Mouse (Mus musculus) MEL (cell line): ENCODE measurements around the gene Kdm6b. TPM values are rescaled to one million over a fixed set of nuclear protein-coding genes. Genes with fewer than 3 reads are reported as not detected.

ENCODE experiments used
- DNase-seq: peaks from one replicate; pipeline ENCODE4 v3.0.0; 2011; ENCODE audit warnings: low read depth, low spot score
- H3K27ac ChIP-seq: 2 replicates; pipeline ENCODE4 v1.5.1; 2012; ENCODE audit warnings: low read depth, mild to moderate bottlenecking, control low read depth, low read length, moderate library complexity; ENCODE audit not compliant: control insufficient read depth
- H3K27me3 ChIP-seq, 2 experiments: fragments of 150-350 bp in 1 of 2; sonication (generic) in 1 of 2; 2 replicates each; pipeline ENCODE4 v1.6.1; 2012; ENCODE audit warnings: low read length in 2 of 2, mild to moderate bottlenecking in 2 of 2, improper control_type of control experiment in 1 of 2, moderate library complexity in 1 of 2; ENCODE audit not compliant: insufficient read depth in 2 of 2, control insufficient read depth in 1 of 2
- H3K36me3 ChIP-seq, 2 experiments: 2 replicates each; pipeline ENCODE4 v1.6.1; 2012 to 2014; ENCODE audit warnings: low read length in 2 of 2, improper control_type of control experiment in 1 of 2, inconsistent platforms in 1 of 2, mild to moderate bottlenecking in 1 of 2; ENCODE audit not compliant: insufficient read depth in 2 of 2, control insufficient read depth in 1 of 2
- H3K4me1 ChIP-seq, 2 experiments: fragments of 150-350 bp in 1 of 2; sonication (generic) in 1 of 2; 2 replicates each; pipeline ENCODE4 v1.6.1; 2012; ENCODE audit warnings: low read length in 2 of 2, improper control_type of control experiment in 1 of 2, mild to moderate bottlenecking in 1 of 2; ENCODE audit not compliant: insufficient read depth in 2 of 2, control insufficient read depth in 1 of 2
- H3K4me3 ChIP-seq, 2 experiments: fragments of 150-350 bp in 1 of 2; sonication (generic) in 1 of 2; 2 replicates each; pipeline ENCODE4 v1.5.1; 2012; ENCODE audit warnings: low read depth in 2 of 2, low read length in 2 of 2, mild to moderate bottlenecking in 2 of 2, moderate library complexity in 2 of 2, control low read depth in 1 of 2, improper control_type of control experiment in 1 of 2; ENCODE audit not compliant: control insufficient read depth in 1 of 2, insufficient read depth in 1 of 2
- H3K79me2 ChIP-seq: 2 replicates; pipeline ENCODE4 v1.6.1; 2012; ENCODE audit warnings: mild to moderate bottlenecking, low read length, moderate library complexity; ENCODE audit not compliant: control insufficient read depth, poor library complexity, insufficient read depth
- H3K9ac ChIP-seq: 2 replicates; pipeline ENCODE4 v1.6.1; 2012; ENCODE audit warnings: low read depth, mild to moderate bottlenecking, control low read depth, low read length, moderate library complexity; ENCODE audit not compliant: control insufficient read depth, poor library complexity, severe bottlenecking
- H3K9me3 ChIP-seq: fragments of 150-350 bp; sonication (generic); replicated peaks from 2 replicates; pipeline ENCODE4 v1.6.1; 2012; ENCODE audit warnings: mild to moderate bottlenecking, low read length, improper control_type of control experiment, moderate library complexity; ENCODE audit not compliant: insufficient read depth
- BHLHE40 ChIP-seq: IDR thresholded peaks from 2 replicates; pipeline ENCODE4 v1.6.1; 2012; ENCODE audit warnings: low read depth, mild to moderate bottlenecking, inconsistent platforms, low read length, improper control_type of control experiment, borderline replicate concordance
- CHD1 ChIP-seq: IDR thresholded peaks from 2 replicates; pipeline ENCODE4 v1.6.1; 2012; ENCODE audit warnings: low read depth, mild to moderate bottlenecking, inconsistent platforms, low read length, improper control_type of control experiment
- CHD2 ChIP-seq: IDR thresholded peaks from 2 replicates; pipeline ENCODE4 v1.6.1; 2011; ENCODE audit warnings: low read length, improper control_type of control experiment
- CTCF ChIP-seq, 3 experiments: IDR thresholded peaks in 2 of 3; conservative IDR thresholded peaks in 1 of 3; 2 replicates each; pipeline ENCODE4 v1.5.1; 2011 to 2012; ENCODE audit warnings: low read length in 3 of 3, low read depth in 2 of 3, mild to moderate bottlenecking in 2 of 3, improper control_type of control experiment in 1 of 3, inconsistent platforms in 1 of 3, mixed read lengths in 1 of 3, moderate library complexity in 1 of 3; ENCODE audit not compliant: control insufficient read depth in 1 of 3, insufficient read depth in 1 of 3, poor library complexity in 1 of 3, severe bottlenecking in 1 of 3
- E2F4 ChIP-seq: IDR thresholded peaks from 2 replicates; pipeline ENCODE4 v1.6.1; 2011; ENCODE audit warnings: low read depth, low read length, improper control_type of control experiment, borderline replicate concordance
- ELF1 ChIP-seq: IDR thresholded peaks from 2 replicates; pipeline ENCODE4 v1.6.1; 2014; ENCODE audit warnings: low read depth, mild to moderate bottlenecking, inconsistent platforms, low read length, improper control_type of control experiment, moderate library complexity
- EP300 ChIP-seq, 2 experiments: IDR thresholded peaks; 2 replicates each; pipeline ENCODE4 v1.6.1; 2011; ENCODE audit warnings: improper control_type of control experiment in 2 of 2, low read length in 2 of 2, low read depth in 1 of 2, mild to moderate bottlenecking in 1 of 2
- ETS1 ChIP-seq: IDR thresholded peaks from 2 replicates; pipeline ENCODE4 v1.6.1; 2012; ENCODE audit warnings: low read depth, mild to moderate bottlenecking, inconsistent platforms, low read length, improper control_type of control experiment, moderate library complexity
- GABPA ChIP-seq: IDR thresholded peaks from 2 replicates; pipeline ENCODE4 v1.6.1; 2012; ENCODE audit warnings: low read depth, mild to moderate bottlenecking, inconsistent platforms, low read length, improper control_type of control experiment, moderate library complexity
- GATA1 ChIP-seq: IDR thresholded peaks from 2 replicates; pipeline ENCODE4 v1.6.1; 2011; ENCODE audit warnings: low read depth, low read length, improper control_type of control experiment
- HCFC1 ChIP-seq: IDR thresholded peaks from 2 replicates; pipeline ENCODE4 v1.6.1; 2012; ENCODE audit warnings: low read depth, mild to moderate bottlenecking, inconsistent platforms, low read length, improper control_type of control experiment, moderate library complexity
- JUND ChIP-seq: IDR thresholded peaks from 2 replicates; pipeline ENCODE4 v1.6.1; 2011; ENCODE audit warnings: low read depth, mild to moderate bottlenecking, improper control_type of control experiment, low read length
- KAT2A ChIP-seq: conservative IDR thresholded peaks from 2 replicates; pipeline ENCODE4 v1.6.1; 2012; ENCODE audit warnings: low read depth, low read length, improper control_type of control experiment, inconsistent platforms
- MAFK ChIP-seq: IDR thresholded peaks from 2 replicates; pipeline ENCODE4 v1.6.1; 2011; ENCODE audit warnings: low read depth, mild to moderate bottlenecking, low read length, improper control_type of control experiment, borderline replicate concordance
- MAX ChIP-seq: IDR thresholded peaks from 2 replicates; pipeline ENCODE4 v1.6.1; 2011; ENCODE audit warnings: low read length, improper control_type of control experiment
- MAZ ChIP-seq: IDR thresholded peaks from 2 replicates; pipeline ENCODE4 v1.6.1; 2012; ENCODE audit warnings: low read depth, mild to moderate bottlenecking, inconsistent platforms, low read length, improper control_type of control experiment
- MEF2A ChIP-seq: IDR thresholded peaks from 2 replicates; pipeline ENCODE4 v1.6.1; 2014; ENCODE audit warnings: low read depth, mild to moderate bottlenecking, inconsistent platforms, low read length, improper control_type of control experiment; ENCODE audit not compliant: poor library complexity, insufficient replicate concordance, severe bottlenecking; ENCODE audit errors: extremely low read depth
- MXI1 ChIP-seq: IDR thresholded peaks from 2 replicates; pipeline ENCODE4 v1.6.1; 2011; ENCODE audit warnings: mild to moderate bottlenecking, low read depth, low read length, improper control_type of control experiment
- MYC ChIP-seq: IDR thresholded peaks from 2 replicates; pipeline ENCODE4 v1.6.1; 2011; ENCODE audit warnings: low read depth, mild to moderate bottlenecking, low read length, improper control_type of control experiment, moderate library complexity
- NELFE ChIP-seq: IDR thresholded peaks from 2 replicates; pipeline ENCODE4 v1.6.1; 2011; ENCODE audit warnings: low read depth, low read length, improper control_type of control experiment
- NRF1 ChIP-seq: IDR thresholded peaks from 2 replicates; pipeline ENCODE4 v1.6.1; 2014; ENCODE audit warnings: low read depth, mild to moderate bottlenecking, inconsistent platforms, low read length, improper control_type of control experiment, moderate library complexity; ENCODE audit not compliant: poor library complexity, insufficient read depth, severe bottlenecking
- POLR2AphosphoS2 ChIP-seq: IDR thresholded peaks from 2 replicates; pipeline ENCODE4 v1.6.1; 2011; ENCODE audit warnings: low read length, improper control_type of control experiment
- POLR2AphosphoS5 ChIP-seq: IDR thresholded peaks from 2 replicates; pipeline ENCODE4 v1.6.1; 2012; ENCODE audit warnings: low read depth, borderline replicate concordance, mild to moderate bottlenecking, inconsistent platforms, low read length, moderate library complexity, mixed read lengths
- RAD21 ChIP-seq: IDR thresholded peaks from 2 replicates; pipeline ENCODE4 v1.6.1; 2011; ENCODE audit warnings: mild to moderate bottlenecking, low read depth, low read length, improper control_type of control experiment
- RCOR1 ChIP-seq: IDR thresholded peaks from 2 replicates; pipeline ENCODE4 v1.6.1; 2012; ENCODE audit warnings: low read depth, mild to moderate bottlenecking, inconsistent platforms, low read length, improper control_type of control experiment
- SIN3A ChIP-seq: IDR thresholded peaks from 2 replicates; pipeline ENCODE4 v1.6.1; 2012; ENCODE audit warnings: low read length, improper control_type of control experiment, inconsistent platforms
- TAL1 ChIP-seq: IDR thresholded peaks from 2 replicates; pipeline ENCODE4 v1.6.1; 2012; ENCODE audit warnings: mild to moderate bottlenecking, inconsistent platforms, low read length, moderate library complexity, mixed read lengths
- TBP ChIP-seq: IDR thresholded peaks from 2 replicates; pipeline ENCODE4 v1.8.0; 2011; ENCODE audit warnings: low read depth, low read length, improper control_type of control experiment
- TCF12 ChIP-seq: IDR thresholded peaks from 2 replicates; pipeline ENCODE4 v1.6.1; 2014; ENCODE audit warnings: low read depth, mild to moderate bottlenecking, inconsistent platforms, low read length, improper control_type of control experiment, moderate library complexity
- USF1 ChIP-seq: IDR thresholded peaks from 2 replicates; pipeline ENCODE4 v1.6.1; 2014; ENCODE audit warnings: low read depth, mild to moderate bottlenecking, inconsistent platforms, low read length, improper control_type of control experiment, moderate library complexity
- USF2 ChIP-seq, 2 experiments: IDR thresholded peaks; 2 replicates each; pipeline ENCODE4 v1.6.1; 2011 to 2012; ENCODE audit warnings: improper control_type of control experiment in 2 of 2, low read length in 2 of 2, borderline replicate concordance in 1 of 2, inconsistent platforms in 1 of 2, low read depth in 1 of 2, mild to moderate bottlenecking in 1 of 2; ENCODE audit not compliant: insufficient read depth in 1 of 2
- ZC3H11A ChIP-seq: IDR thresholded peaks from 2 replicates; pipeline ENCODE4 v1.6.1; 2012; ENCODE audit warnings: low read depth, mild to moderate bottlenecking, inconsistent platforms, low read length, improper control_type of control experiment
- ZKSCAN1 ChIP-seq: IDR thresholded peaks from 2 replicates; pipeline ENCODE4 v1.6.1; 2012; ENCODE audit warnings: low read depth, mild to moderate bottlenecking, inconsistent platforms, low read length, improper control_type of control experiment, moderate library complexity
- ZMIZ1 ChIP-seq: IDR thresholded peaks from 2 replicates; pipeline ENCODE4 v1.6.1; 2012; ENCODE audit warnings: low read depth, mild to moderate bottlenecking, inconsistent platforms, low read length, improper control_type of control experiment, moderate library complexity
- ZNF384 ChIP-seq: IDR thresholded peaks from 2 replicates; pipeline ENCODE4 v1.6.1; 2012; ENCODE audit warnings: low read depth, mild to moderate bottlenecking, inconsistent platforms, low read length, improper control_type of control experiment
- polyA plus RNA-seq, 2 experiments: library from polyadenylated mRNA; stranded (reverse) in 1 of 2; unstranded in 1 of 2; fragments of >175 nt in 1 of 2; fragments of >200 nt in 1 of 2; gene quantifications; 2 replicates each; pipeline versions ENCODE4 v1.2.1 to v1.2.4; 2012; ENCODE audit warnings: low replicate concordance in 2 of 2, low read depth in 1 of 2; ENCODE audit not compliant: insufficient read length in 2 of 2, insufficient read depth in 1 of 2, missing spikeins in 1 of 2
- total RNA-seq: library from RNA; depleted of rRNA; stranded (reverse); fragments of 300-350 nt; gene quantifications from 2 replicates; pipeline ENCODE4 v1.2.3, GENCODE M21; 2012

The Kdm6b gene
- total and polyA plus RNA-seq, 3 experiments = 5.8 to 43.4 (median 25.0) TPM

DNA sequence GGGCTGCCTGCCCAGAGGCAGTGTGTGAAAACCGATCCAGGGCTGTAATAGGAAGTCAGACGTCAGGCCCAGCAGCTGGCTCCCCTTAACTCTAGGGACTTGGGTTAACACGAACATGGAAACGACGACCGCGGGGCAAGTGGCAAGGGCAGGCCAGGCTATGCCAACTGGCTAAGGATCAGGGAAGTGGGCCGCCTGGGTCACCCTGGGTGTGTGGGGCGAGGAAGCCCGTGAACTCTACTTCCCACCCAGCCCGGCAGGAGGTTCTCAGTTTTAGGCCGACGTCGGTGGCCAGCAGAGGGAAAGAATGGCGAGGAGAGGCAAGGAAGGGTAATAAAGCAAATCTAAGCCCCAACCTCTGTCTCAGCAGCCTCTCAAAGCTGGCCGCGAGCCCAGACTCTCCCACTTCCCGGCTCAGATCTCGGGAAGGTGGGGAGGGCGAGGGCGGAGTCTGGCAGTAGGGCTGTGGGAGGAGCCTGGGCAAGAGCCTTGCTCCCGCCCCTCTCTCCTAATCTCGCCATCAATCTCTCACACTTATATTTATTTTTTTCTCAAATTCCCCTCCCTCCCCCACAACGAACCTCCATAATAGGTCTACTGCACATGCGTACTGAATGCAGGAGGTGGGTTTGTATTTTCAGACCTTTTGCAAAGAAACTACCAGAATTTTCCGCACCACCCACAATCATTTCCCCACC lies 47.2 kb downstream of the Kdm6b start:
- H3K36me3 ChIP-seq = peaks cover 0 to 13% of the 10 kb centered on the region in 2 experiments; a peak in 2 of 4 replicates
- peaks cover 15% of the 10 kb centered on the region for H3K79me2 ChIP-seq
- DNase-seq = peak; percentile 99
- no peaks in the 10 kb centered on the region for H3K9me3 ChIP-seq
- peak overlapping the region; percentile 1 to 25; a peak in 3 of 4 replicates for H3K4me3 ChIP-seq
- H3K9ac ChIP-seq = peak overlapping the region; percentile 34
- no peaks in the 10 kb centered on the region for H3K27me3 ChIP-seq
- peaks cover 13 to 23% of the 10 kb centered on the region in 2 experiments for H3K4me1 ChIP-seq
- 0 out of 2 replicates have a peak overlapping the region, but pooled peaks have one; percentile 12 for H3K27ac ChIP-seq
- TF ChIP-seq ZKSCAN1 (no peak; the same call in 1 of the 2 replicates), RCOR1 (peak; percentile 88), BHLHE40 (peak; percentile 48; the same call in 1 of the 2 replicates), TCF12 (no peak), MYC (peak; percentile 51; the same call in 1 of the 2 replicates), MXI1 (peak; percentile 45; the same call in 1 of the 2 replicates), RAD21 (no peak), MAFK (no peak), TBP (no peak), ZNF384 (peak; percentile 95), JUND (no peak), POLR2AphosphoS5 (no peak), CHD1 (no peak), ZMIZ1 (no peak), ETS1 (peak; percentile 82), EP300 (IDR thresholded peaks at IDR 0.05; ENCODE audit: low read depth in 1 of 2, low read length in 2 of 2) (peak; percentile 15 to 35; a peak in 3 of 4 replicates), E2F4 (no peak), USF1 (0 out of 2 replicates have a peak, but pooled peaks have one; percentile 10), NELFE (peak; percentile 23; the same call in 1 of the 2 replicates), SIN3A (peak; percentile 76), ZC3H11A (no peak), MEF2A (0 out of 2 replicates have a peak, but pooled peaks have one; percentile 18), GABPA (no peak), ELF1 (peak; percentile 59; the same call in 1 of the 2 replicates), POLR2AphosphoS2 (no peak), USF2 (IDR thresholded peaks at IDR 0.05; ENCODE audit: borderline replicate concordance in 1 of 2, insufficient read depth in 1 of 2, low read depth in 1 of 2, low read length in 2 of 2) (no peak), KAT2A (no peak; the same call in 1 of the 2 replicates), CHD2 (no peak), HCFC1 (peak; percentile 74), TAL1 (no peak), NRF1 (peak; percentile 85), MAX (no peak; the same call in none of the 2 replicates), CTCF (IDR thresholded peaks at IDR 0.05 in 2 of 3, conservative IDR thresholded peaks at IDR 0.05 in 1 of 3; ENCODE audit: control insufficient read depth in 1 of 3, insufficient read depth in 1 of 3, low read depth in 2 of 3, low read length in 3 of 3, poor library complexity in 1 of 3, severe bottlenecking in 1 of 3) (no peak), GATA1 (peak; percentile 94), MAZ (peak; percentile 94)
